Mouse (Mus musculus): ENCODE measurements around the gene Rgs1.

The Rgs1 gene

GRCm38 (mm10) chr1:144248923-144249322 is at the start of gene Rgs1:
Gene Rgs1 (minus strand): TSS chr1:144249242.
- DNase-seq (ENCODE audit: low spot score), result no peak

- no peak for DNase-seq (ENCODE audit: low spot score)
Measured at GRCm38 (mm10) chr1:144283020-144284014, 34.3 kb upstream of the Rgs1 start.

- DNase-seq (ENCODE audit: low spot score), result no peak
Measured at GRCm38 (mm10) chr1:144280056-144280455, 31.0 kb upstream of the Rgs1 start.

- DNase-seq (ENCODE audit: low spot score), result no peak
Measured at GRCm38 (mm10) chr1:144272991-144273390, 23.9 kb upstream of the Rgs1 start.

GRCm38 (mm10) chr1:144269112-144269511 is 20.1 kb upstream of the Rgs1 start:
- DNase-seq (ENCODE audit: low spot score), result no peak

GRCm38 (mm10) chr1:144267471-144268470 is 18.7 kb upstream of the Rgs1 start:
- DNase-seq (ENCODE audit: low spot score), result no peak

- DNase-seq (ENCODE audit: low spot score), result no peak
Measured at GRCm38 (mm10) chr1:144264000-144264399, 15.0 kb upstream of the Rgs1 start.

- DNase-seq (ENCODE audit: low spot score), result no peak
Measured at GRCm38 (mm10) chr1:144262008-144262407, 13.0 kb upstream of the Rgs1 start.

GRCm38 (mm10) chr1:144258779-144259178 is 9.7 kb upstream of the Rgs1 start:
- no peak for DNase-seq (ENCODE audit: low spot score)

GRCm38 (mm10) chr1:144256556-144257331 is 7.7 kb upstream of the Rgs1 start:
- DNase-seq (ENCODE audit: low spot score), result no peak

GRCm38 (mm10) chr1:144248206-144248605 is 836 bp downstream of the Rgs1 start:
- DNase-seq (ENCODE audit: low spot score), result no peak

GRCm38 (mm10) chr1:144247382-144247781 is 1.7 kb downstream of the Rgs1 start:
- no peak for DNase-seq (ENCODE audit: low spot score)

- no peak for DNase-seq (ENCODE audit: low spot score)
Measured at GRCm38 (mm10) chr1:144243511-144243910, 5.5 kb downstream of the Rgs1 start.

GRCm38 (mm10) chr1:144239195-144239594 is 9.8 kb downstream of the Rgs1 start:
- DNase-seq (ENCODE audit: low spot score), result no peak

- DNase-seq (ENCODE audit: low spot score), result no peak
Measured at GRCm38 (mm10) chr1:144215230-144215629, 33.8 kb downstream of the Rgs1 start.

- DNase-seq (ENCODE audit: low spot score), result no peak
Measured at GRCm38 (mm10) chr1:144210912-144211311, 38.1 kb downstream of the Rgs1 start.

GRCm38 (mm10) chr1:144206281-144207061 is 42.6 kb downstream of the Rgs1 start:
- DNase-seq (ENCODE audit: low spot score), result no peak

- no peak for DNase-seq (ENCODE audit: low spot score)
Measured at GRCm38 (mm10) chr1:144204766-144205165, 44.3 kb downstream of the Rgs1 start.

- DNase-seq (ENCODE audit: low spot score), result no peak
Measured at GRCm38 (mm10) chr1:144202939-144203338, 46.1 kb downstream of the Rgs1 start.

- DNase-seq (ENCODE audit: low spot score), result no peak
Measured at GRCm38 (mm10) chr1:144200496-144200895, 48.5 kb downstream of the Rgs1 start.

GRCm38 (mm10) chr1:144199538-144199937 is 49.5 kb downstream of the Rgs1 start:
- no peak for DNase-seq (ENCODE audit: low spot score)
